Mouse (Mus musculus) limb, embryonic 10.5 days (tissue): ENCODE data around the gene Vps37b. TPM values are rescaled to one million over a fixed set of nuclear protein-coding genes. Genes with fewer than 3 reads are reported as not detected.

Experiments used
- DNase-seq: peaks from one replicate; pipeline ENCODE4 v3.0.0-alpha.2; 2017; ENCODE audit warnings: low spot score
- H3K27ac ChIP-seq: fragments of 300-500 bp; sonication (generic); 2 replicates; pipeline ENCODE4 v1.5.1; 2016; ENCODE audit warnings: mild to moderate bottlenecking
- H3K27me3 ChIP-seq: fragments of 300-500 bp; sonication (generic); 2 replicates; pipeline ENCODE4 v1.6.1; 2016; ENCODE audit warnings: low read depth, mild to moderate bottlenecking; ENCODE audit not compliant: poor library complexity, severe bottlenecking
- H3K36me3 ChIP-seq: fragments of 300-500 bp; sonication (generic); 2 replicates; pipeline ENCODE4 v1.6.1; 2016; ENCODE audit warnings: mild to moderate bottlenecking, moderate library complexity
- H3K4me1 ChIP-seq: fragments of 300-500 bp; sonication (generic); 2 replicates; pipeline ENCODE4 v1.6.1; 2016
- H3K4me3 ChIP-seq: fragments of 300-500 bp; sonication (generic); 2 replicates; pipeline ENCODE4 v1.5.1; 2016; ENCODE audit warnings: mild to moderate bottlenecking, moderate library complexity
- H3K9me3 ChIP-seq: fragments of 300-500 bp; sonication (generic); replicated peaks from 2 replicates; pipeline ENCODE4 v1.6.1; 2016; ENCODE audit warnings: mild to moderate bottlenecking
- WGBS: fragments of 180-500 bp; shearing (Covaris S2); methylation state at CpG from one replicate; pipeline ENCODE4 v1.1.7; 2016; 5-methylcytosine and 5-hydroxymethylcytosine counted together
- polyA plus RNA-seq: library from polyadenylated mRNA; unstranded; fragments of >200 nt; fragmentation: Nextera tagmentation; extraction: Ambion mirVana; gene quantifications from 2 replicates; pipeline ENCODE4 v1.2.1, GENCODE M21; 2016

Vps37b gene
- polyA plus RNA-seq, 1 experiment from 2014 or later: 42.6 TPM

GRCm38 (mm10) chr5:124013747-124014146, 18.3 kb downstream of the Vps37b start:
- Histone ChIP-seq H3K27ac (no peak overlapping the region), H3K27me3 (no peaks in the 10 kb centered on the region), H3K4me3 (no peak overlapping the region), H3K4me1 (peaks cover 53% of the 10 kb centered on the region), H3K9me3 (no peaks in the 10 kb centered on the region), H3K36me3 (peaks cover 36% of the 10 kb centered on the region)
- DNase-seq: no peak
- WGBS: 89% methylated on average over 16 of the region's 16 CpGs

GRCm38 (mm10) chr5:124012885-124013284, 19.2 kb downstream of the Vps37b start:
- 87% methylated on average over 10 of the region's 10 CpGs for WGBS
- H3K4me3 ChIP-seq: no peak overlapping the region
- H3K36me3 ChIP-seq: peaks cover 42% of the 10 kb centered on the region
- H3K27me3 ChIP-seq: no peaks in the 10 kb centered on the region
- H3K27ac ChIP-seq: peak overlapping the region; percentile 53; the same call in 1 of the 2 replicates
- H3K9me3 ChIP-seq: no peaks in the 10 kb centered on the region
- peaks cover 53% of the 10 kb centered on the region for H3K4me1 ChIP-seq
- DNase-seq: no peak

- WGBS: 37% methylated on average over 8 of the region's 8 CpGs
- Histone ChIP-seq H3K27ac (peak overlapping the region; percentile 69; the same call in 1 of the 2 replicates), H3K27me3 (no peaks in the 10 kb centered on the region), H3K4me3 (no peak overlapping the region), H3K9me3 (no peaks in the 10 kb centered on the region), H3K4me1 (peaks cover 49% of the 10 kb centered on the region), H3K36me3 (peaks cover 51% of the 10 kb centered on the region)
- DNase-seq: no peak
Measured at GRCm38 (mm10) chr5:124011927-124012326, 20.1 kb downstream of the Vps37b start.

GRCm38 (mm10) chr5:124010910-124011655, 21.0 kb downstream of the Vps37b start:
- WGBS: 9% methylated on average over 19 of the region's 19 CpGs
- H3K36me3 ChIP-seq: peaks cover 52% of the 10 kb centered on the region
- H3K4me1 ChIP-seq: peaks cover 49% of the 10 kb centered on the region
- DNase-seq: peak; percentile 62
- peak overlapping the region; percentile 69 for H3K27ac ChIP-seq
- no peaks in the 10 kb centered on the region for H3K9me3 ChIP-seq
- no peaks in the 10 kb centered on the region for H3K27me3 ChIP-seq
- peak overlapping the region; percentile 25; the same call in 1 of the 2 replicates for H3K4me3 ChIP-seq

- peaks cover 46% of the 10 kb centered on the region for H3K4me1 ChIP-seq
- H3K36me3 ChIP-seq: peaks cover 61% of the 10 kb centered on the region
- no peaks in the 10 kb centered on the region for H3K9me3 ChIP-seq
- peak overlapping the region; percentile 69; the same call in 1 of the 2 replicates for H3K27ac ChIP-seq
- H3K27me3 ChIP-seq: no peaks in the 10 kb centered on the region
- WGBS: 94% methylated on average over 8 of the region's 8 CpGs
- no peak overlapping the region for H3K4me3 ChIP-seq
- DNase-seq: no peak
Measured at GRCm38 (mm10) chr5:124010077-124010476, 22.0 kb downstream of the Vps37b start.

GRCm38 (mm10) chr5:124006891-124007491, 25.1 kb downstream of the Vps37b start:
- WGBS: 92% methylated on average over 17 of the region's 17 CpGs
- no peak for DNase-seq
- Histone ChIP-seq H3K4me3 (no peak overlapping the region), H3K27ac (no peak overlapping the region; the same call in 1 of the 2 replicates), H3K4me1 (peaks cover 18% of the 10 kb centered on the region), H3K9me3 (no peaks in the 10 kb centered on the region), H3K27me3 (no peaks in the 10 kb centered on the region), H3K36me3 (peaks cover 80% of the 10 kb centered on the region)

- H3K9me3 ChIP-seq: no peaks in the 10 kb centered on the region
- no peak for DNase-seq
- no peak overlapping the region for H3K4me3 ChIP-seq
- H3K4me1 ChIP-seq: peaks cover 11% of the 10 kb centered on the region
- no peak overlapping the region; the same call in 1 of the 2 replicates for H3K27ac ChIP-seq
- H3K27me3 ChIP-seq: no peaks in the 10 kb centered on the region
- peaks cover 80% of the 10 kb centered on the region for H3K36me3 ChIP-seq
- WGBS: 91% methylated on average over 26 of the region's 26 CpGs
Measured at GRCm38 (mm10) chr5:124006082-124006873, 25.8 kb downstream of the Vps37b start.

GRCm38 (mm10) chr5:124005591-124005990, 26.5 kb downstream of the Vps37b start:
- Histone ChIP-seq H3K27me3 (no peaks in the 10 kb centered on the region), H3K27ac (no peak overlapping the region), H3K4me3 (no peak overlapping the region), H3K36me3 (peaks cover 75% of the 10 kb centered on the region), H3K4me1 (peaks cover 4% of the 10 kb centered on the region), H3K9me3 (no peaks in the 10 kb centered on the region)
- DNase-seq: no peak
- WGBS: 92% methylated on average over 11 of the region's 11 CpGs

GRCm38 (mm10) chr5:124005151-124005500, 26.9 kb downstream of the Vps37b start:
- peaks cover 70% of the 10 kb centered on the region for H3K36me3 ChIP-seq
- 97% methylated on average over 15 of the region's 15 CpGs for WGBS
- no peak for DNase-seq
- H3K4me1 ChIP-seq: no peaks in the 10 kb centered on the region
- no peak overlapping the region for H3K4me3 ChIP-seq
- no peaks in the 10 kb centered on the region for H3K27me3 ChIP-seq
- H3K9me3 ChIP-seq: no peaks in the 10 kb centered on the region
- no peak overlapping the region for H3K27ac ChIP-seq

GRCm38 (mm10) chr5:124004356-124005150, 27.5 kb downstream of the Vps37b start:
- no peak for DNase-seq
- Histone ChIP-seq H3K36me3 (peaks cover 67% of the 10 kb centered on the region), H3K9me3 (no peaks in the 10 kb centered on the region), H3K4me1 (no peaks in the 10 kb centered on the region), H3K27ac (no peak overlapping the region), H3K27me3 (no peaks in the 10 kb centered on the region), H3K4me3 (no peak overlapping the region)
- 92% methylated on average over 17 of the region's 17 CpGs for WGBS

GRCm38 (mm10) chr5:124003375-124003774, 28.7 kb downstream of the Vps37b start:
- Histone ChIP-seq H3K9me3 (no peaks in the 10 kb centered on the region), H3K36me3 (peaks cover 56% of the 10 kb centered on the region), H3K4me1 (no peaks in the 10 kb centered on the region), H3K27me3 (no peaks in the 10 kb centered on the region), H3K27ac (no peak overlapping the region), H3K4me3 (no peak overlapping the region)
- DNase-seq: no peak
- 74% methylated on average over 4 of the region's 4 CpGs for WGBS

- WGBS: 90% methylated on average over 2 of the region's 2 CpGs
- Histone ChIP-seq H3K36me3 (peaks cover 51% of the 10 kb centered on the region), H3K4me3 (no peak overlapping the region), H3K27ac (no peak overlapping the region), H3K27me3 (no peaks in the 10 kb centered on the region), H3K9me3 (no peaks in the 10 kb centered on the region), H3K4me1 (no peaks in the 10 kb centered on the region)
- DNase-seq: no peak
Measured at GRCm38 (mm10) chr5:124002876-124003275, 29.2 kb downstream of the Vps37b start.
